Mouse (Mus musculus) embryonic facial prominence, embryonic 14.5 days (tissue): ENCODE results near the gene Ppp1r26. TPM values are rescaled to one million over a fixed set of nuclear protein-coding genes. Genes with fewer than 3 reads are reported as not detected.

Experiments
- ATAC-seq: fragments of 200-750 bp; cut with Nextera tagmentation; 2 replicates; pipeline ENCODE4 v1.8.0; 2017; ENCODE audit warnings: low read depth, moderate number of reproducible peaks, moderate TSS enrichment
- DNase-seq: peaks from one replicate; pipeline ENCODE4 v3.0.0-alpha.2; 2015; ENCODE audit warnings: low spot score
- H3K27ac ChIP-seq: fragments of 300-500 bp; sonication (generic); replicated peaks from 2 replicates; pipeline ENCODE4 v1.5.1; 2014; ENCODE audit warnings: low read depth, mild to moderate bottlenecking, low read length, moderate library complexity
- H3K27me3 ChIP-seq: fragments of 300-500 bp; sonication (generic); replicated peaks from 2 replicates; pipeline ENCODE4 v1.6.1; 2014; ENCODE audit warnings: low read length; ENCODE audit not compliant: control insufficient read depth, insufficient read depth
- H3K36me3 ChIP-seq: fragments of 300-500 bp; sonication (generic); 2 replicates; pipeline ENCODE4 v1.6.1; 2014; ENCODE audit warnings: low read length, mixed read lengths; ENCODE audit not compliant: control insufficient read depth, insufficient read depth
- H3K4me1 ChIP-seq: fragments of 300-500 bp; sonication (generic); 2 replicates; pipeline ENCODE4 v1.6.1; 2014; ENCODE audit warnings: antibody characterized with exemption, low read length; ENCODE audit not compliant: control insufficient read depth, insufficient read depth
- H3K4me2 ChIP-seq: fragments of 300-500 bp; sonication (generic); 2 replicates; pipeline ENCODE4 v1.6.1; 2014; ENCODE audit warnings: low read depth, mild to moderate bottlenecking, low read length, moderate library complexity, mixed read lengths
- H3K4me3 ChIP-seq: fragments of 300-500 bp; sonication (generic); 2 replicates; pipeline ENCODE4 v1.5.1; 2014; ENCODE audit warnings: low read depth, mild to moderate bottlenecking, low read length
- H3K9ac ChIP-seq: fragments of 300-500 bp; sonication (generic); 2 replicates; pipeline ENCODE4 v1.6.1; 2014; ENCODE audit warnings: low read depth, mild to moderate bottlenecking, low read length, moderate library complexity, mixed read lengths
- H3K9me3 ChIP-seq: fragments of 300-500 bp; sonication (generic); 2 replicates; pipeline ENCODE4 v1.6.1; 2016; ENCODE audit warnings: low read length; ENCODE audit not compliant: control insufficient read depth
- WGBS: fragments of 180-500 bp; shearing (Covaris S2); extraction: QIAGEN DNeasy Blood & Tissue Kit; methylation state at CpG from one replicate; pipeline ENCODE4 v1.1.7; 2014; 5-methylcytosine and 5-hydroxymethylcytosine counted together
- polyA plus RNA-seq: library from polyadenylated mRNA; unstranded; fragments of >200 nt; fragmentation: Nextera tagmentation; extraction: Ambion mirVana; gene quantifications from 2 replicates; pipeline ENCODE4 v1.2.1, GENCODE M21; 2014

Gene Ppp1r26
- polyA plus RNA-seq, 1 experiment from 2014 or later: 3.8 TPM

DNA sequence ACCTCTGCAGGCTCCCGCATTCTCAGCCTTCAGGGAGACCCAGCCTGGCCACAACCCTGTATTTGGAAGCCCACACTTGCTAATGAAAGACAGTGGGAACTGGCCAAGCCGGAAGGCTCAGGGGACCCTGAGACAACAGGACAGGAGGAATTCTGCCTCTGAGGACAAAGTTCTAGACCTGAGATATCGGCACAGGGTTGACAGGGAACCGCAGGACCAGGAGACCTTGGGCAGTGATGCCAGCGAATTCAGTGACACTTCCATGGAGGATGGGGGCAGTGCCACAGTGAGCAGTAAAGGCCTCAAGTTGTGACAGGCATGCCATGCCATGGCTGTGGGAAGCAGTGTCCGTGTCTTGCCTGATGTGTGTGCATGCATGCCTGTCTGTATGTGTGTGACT, 6.9 kb downstream of the Ppp1r26 start:
- ATAC-seq: no peak
- Histone ChIP-seq H3K4me1 (no peaks in the 10 kb centered on the region), H3K4me2 (no peak overlapping the region), H3K9me3 (no peaks in the 10 kb centered on the region), H3K27ac (no peak overlapping the region), H3K9ac (no peak overlapping the region), H3K4me3 (no peak overlapping the region), H3K36me3 (peaks cover 12% of the 10 kb centered on the region; the same call in 1 of the 2 replicates), H3K27me3 (no peaks in the 10 kb centered on the region)
- WGBS: 87% methylated on average over 6 of the region's 6 CpGs
- DNase-seq: no peak

DNA sequence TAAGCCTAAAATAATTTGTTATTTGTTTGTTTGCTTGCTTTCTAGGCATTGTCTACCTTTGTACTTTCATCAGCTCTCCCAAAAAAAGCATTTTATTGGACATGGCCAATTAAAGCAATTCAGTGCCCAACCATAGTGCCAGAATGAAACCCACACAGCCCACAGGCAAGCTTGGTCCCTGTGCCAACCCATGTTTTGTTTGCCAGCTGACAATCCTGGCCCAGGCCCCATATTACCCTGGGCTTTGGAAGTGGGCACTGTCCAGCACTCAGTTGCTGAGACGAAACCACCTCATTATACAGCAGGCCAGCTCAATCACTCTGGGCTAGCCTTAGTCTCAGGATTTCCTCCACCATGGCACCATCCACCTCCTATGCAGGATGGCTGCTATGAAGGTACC, 10.0 kb downstream of the Ppp1r26 start:
- Histone ChIP-seq H3K36me3 (peaks cover 8% of the 10 kb centered on the region; the same call in 1 of the 2 replicates), H3K27ac (no peak overlapping the region), H3K4me2 (no peak overlapping the region), H3K27me3 (no peaks in the 10 kb centered on the region), H3K4me1 (no peaks in the 10 kb centered on the region), H3K9ac (no peak overlapping the region), H3K9me3 (no peaks in the 10 kb centered on the region), H3K4me3 (no peak overlapping the region)
- WGBS: 65% methylated on average over 1 of the region's 1 CpGs
- DNase-seq: no peak
- ATAC-seq: no peak

DNA sequence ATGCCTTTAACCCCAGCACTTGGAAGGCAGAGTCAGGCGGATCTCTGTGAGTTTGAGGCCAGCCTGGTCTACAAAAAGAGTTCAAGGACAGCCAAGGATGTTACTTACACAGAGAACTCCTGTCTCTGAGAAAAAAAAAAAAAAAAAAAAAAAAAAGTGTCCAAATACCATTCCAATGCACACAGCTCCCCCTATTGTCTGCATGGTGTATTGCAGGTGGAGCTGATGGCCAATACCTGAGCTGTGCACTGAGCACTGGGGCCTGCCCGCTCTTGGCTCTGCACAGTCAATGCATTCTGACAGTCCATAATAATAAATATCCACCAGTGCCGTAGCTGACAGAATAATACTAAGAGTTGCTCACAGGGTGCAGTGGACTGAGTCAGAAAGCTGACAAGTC, 17.3 kb downstream of the Ppp1r26 start:
- Histone ChIP-seq H3K4me2 (no peak overlapping the region), H3K9me3 (no peaks in the 10 kb centered on the region), H3K27ac (no peak overlapping the region), H3K36me3 (no peaks in the 10 kb centered on the region), H3K9ac (no peak overlapping the region), H3K27me3 (no peaks in the 10 kb centered on the region), H3K4me1 (peaks cover 6% of the 10 kb centered on the region), H3K4me3 (no peak overlapping the region)
- WGBS: 36% methylated on average over 3 of the region's 3 CpGs
- ATAC-seq (no peak), DNase-seq (no peak)

DNA sequence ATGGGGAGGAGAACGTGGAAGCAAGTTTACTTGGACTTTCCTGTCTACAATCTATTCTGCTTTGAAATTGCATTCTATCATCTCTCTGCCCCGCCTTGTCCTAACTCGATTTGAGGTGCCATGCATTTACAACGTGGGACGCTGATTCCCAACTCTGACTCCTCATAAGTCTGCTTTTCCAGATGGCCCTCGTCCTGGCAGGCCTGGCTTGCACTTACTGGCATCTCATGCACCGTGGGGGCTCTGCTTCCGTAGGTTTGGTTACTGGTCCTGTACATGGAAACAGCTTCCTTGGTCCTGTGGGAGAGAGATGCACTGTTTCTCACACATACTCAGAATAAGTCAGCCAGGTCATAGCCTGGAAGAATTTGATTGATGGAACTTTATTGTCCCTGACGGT, 18.3 kb downstream of the Ppp1r26 start:
- Histone ChIP-seq H3K9ac (no peak overlapping the region), H3K9me3 (no peaks in the 10 kb centered on the region), H3K4me2 (no peak overlapping the region), H3K36me3 (peaks cover 10% of the 10 kb centered on the region), H3K27me3 (no peaks in the 10 kb centered on the region), H3K4me1 (peaks cover 7% of the 10 kb centered on the region), H3K27ac (no peak overlapping the region), H3K4me3 (no peak overlapping the region)
- DNase-seq (no peak), ATAC-seq (no peak)
- 81% methylated on average over 9 of the region's 9 CpGs for WGBS

DNA sequence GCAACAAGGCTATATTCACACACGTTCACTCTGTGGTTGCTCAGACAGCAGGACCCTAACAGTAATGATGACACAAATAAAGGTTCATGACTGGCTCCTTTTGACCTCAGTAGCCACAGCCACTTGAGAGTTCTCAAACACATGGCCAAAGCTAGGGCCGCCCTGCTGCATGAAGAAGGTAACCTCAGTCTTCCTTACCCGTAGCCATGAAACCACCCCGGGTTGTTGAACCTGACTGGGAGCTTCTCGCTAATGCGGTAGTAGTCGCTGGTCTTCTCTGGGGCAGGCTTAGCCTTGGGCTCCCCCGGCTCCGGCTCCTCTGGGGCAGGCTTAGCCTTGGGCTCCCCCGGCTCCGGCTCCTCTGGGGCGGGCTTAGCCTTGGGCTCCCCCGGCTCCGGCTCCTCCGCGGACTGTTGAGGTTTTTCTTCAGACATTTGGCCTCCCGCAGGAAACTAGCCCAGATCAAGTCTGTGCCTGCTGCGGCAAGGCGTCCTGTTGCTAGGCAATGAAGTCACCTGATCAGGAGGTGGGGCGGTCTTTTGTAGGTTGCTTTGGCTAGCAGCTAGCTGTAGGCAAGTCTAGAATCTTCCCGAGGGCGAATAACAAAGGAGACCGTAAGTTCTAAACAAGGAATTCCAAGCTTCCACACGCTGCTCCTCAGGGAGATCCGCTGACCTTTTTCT, 19.4 kb downstream of the Ppp1r26 start, which contains the start of gene 1700007K13Rik:
TSS of gene 1700007K13Rik (minus strand) at position 497 of the 683 bp plus-strand sequence.
- ATAC-seq: peak; percentile 81
- 3% methylated on average over 25 of the region's 25 CpGs for WGBS
- peak within 1 kb of the TSS; percentile 49 for H3K9ac ChIP-seq

DNA sequence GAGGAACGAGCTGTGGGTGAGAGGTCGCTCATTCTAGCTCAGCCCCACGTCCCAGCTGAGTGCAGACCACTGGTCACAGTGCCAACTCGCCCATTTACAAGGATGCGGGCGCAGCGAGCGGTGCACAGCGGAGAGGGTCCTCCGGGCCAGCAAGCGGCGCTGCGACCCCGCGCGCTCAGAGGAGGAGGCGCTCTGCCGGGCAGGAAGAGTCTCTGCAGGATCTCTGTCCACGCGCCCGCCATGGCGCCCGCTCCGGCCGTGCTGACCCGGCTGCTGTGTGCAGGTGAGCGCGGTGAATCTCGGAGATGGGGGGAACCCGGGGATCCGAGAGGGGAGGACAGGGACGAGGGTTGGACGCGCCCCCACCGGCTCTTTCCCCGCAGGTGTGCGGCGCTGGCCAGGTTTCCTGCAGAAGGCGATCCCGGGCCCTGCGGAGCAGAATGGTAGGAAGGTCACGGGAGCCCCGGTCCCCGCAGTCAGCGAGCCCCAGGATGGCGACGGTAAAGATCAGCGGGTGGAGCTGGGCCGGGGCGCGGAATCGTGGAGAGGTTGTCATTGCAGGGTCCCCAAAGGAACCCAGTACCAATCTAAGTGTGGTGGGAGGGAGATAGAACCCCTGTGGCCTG, 21.4 kb downstream of the Ppp1r26 start, which contains the start of gene Mrps2:
TSS of gene Mrps2 (plus strand) at position 207 of the 626 bp plus-strand sequence.
- peaks cover 7% of the 10 kb centered on the region for H3K4me1 ChIP-seq
- H3K27ac ChIP-seq: no peak within 1 kb of the TSS
- peak; percentile 90 for DNase-seq
- H3K4me3 ChIP-seq: peak within 1 kb of the TSS; percentile 66
- no peaks in the 10 kb centered on the region for H3K27me3 ChIP-seq
- WGBS: 0% methylated on average over 41 of the region's 52 CpGs
- peak within 1 kb of the TSS; percentile 87 for H3K4me2 ChIP-seq
- no peaks in the 10 kb centered on the region; the same call in 1 of the 2 replicates for H3K9me3 ChIP-seq
- peak; percentile 94 for ATAC-seq
- H3K36me3 ChIP-seq: peaks cover 36% of the 10 kb centered on the region
- peak within 1 kb of the TSS; percentile 81 for H3K9ac ChIP-seq

More for the DNA sequence above, 19.4 kb downstream of the Ppp1r26 start, which contains the start of gene 1700007K13Rik:
- H3K36me3 ChIP-seq: peaks cover 20% of the 10 kb centered on the region
- peak; percentile 92 for DNase-seq
- no peaks in the 10 kb centered on the region for H3K9me3 ChIP-seq
- no peaks in the 10 kb centered on the region for H3K27me3 ChIP-seq
- peaks cover 7% of the 10 kb centered on the region for H3K4me1 ChIP-seq
- H3K4me3 ChIP-seq: peak within 1 kb of the TSS; percentile 27
- H3K4me2 ChIP-seq: peak within 1 kb of the TSS; percentile 56
- H3K27ac ChIP-seq: no peak within 1 kb of the TSS

DNA sequence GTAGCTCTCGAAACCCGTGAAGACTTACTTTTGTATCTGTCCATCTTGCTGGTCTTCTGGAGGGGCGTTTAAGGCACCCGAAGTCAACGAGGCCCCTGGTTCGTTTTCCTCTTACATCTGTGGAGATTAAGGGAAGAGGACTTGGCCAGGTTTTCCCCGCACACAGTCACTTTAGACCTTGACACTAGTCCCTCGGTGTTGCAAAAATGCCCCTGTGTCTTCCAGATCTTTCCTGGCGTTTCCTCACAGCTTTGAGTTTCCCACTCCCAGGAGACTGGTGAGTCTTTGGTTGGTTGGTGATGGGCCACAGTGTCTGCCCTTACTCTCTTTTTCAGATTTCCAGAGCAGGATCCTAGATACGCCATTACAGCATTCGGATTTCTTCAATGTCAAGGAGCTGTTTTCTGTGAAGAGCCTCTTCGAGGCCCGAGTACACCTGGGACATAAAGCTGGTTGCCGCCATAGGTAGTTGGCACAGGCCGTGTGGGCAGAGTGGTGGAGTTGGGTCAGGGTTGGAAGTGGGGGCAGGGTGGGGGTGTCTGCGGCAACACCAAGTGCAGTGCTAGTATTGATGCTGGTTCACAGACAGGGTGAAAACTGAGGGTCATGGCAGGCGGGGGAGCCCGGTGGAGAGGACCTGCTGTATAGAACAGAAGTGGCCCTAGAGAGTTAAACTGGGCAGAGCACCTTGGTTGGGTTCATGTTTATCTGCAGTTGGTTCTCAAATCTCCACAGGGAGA, 22.1 kb downstream of the Ppp1r26 start:
- DNase-seq (no peak), ATAC-seq (no peak)
- H3K27me3 ChIP-seq: no peaks in the 10 kb centered on the region
- 55% methylated on average over 18 of the region's 18 CpGs for WGBS
- peaks cover 7% of the 10 kb centered on the region for H3K4me1 ChIP-seq
- H3K9ac ChIP-seq: peak overlapping the region; percentile 81
- H3K36me3 ChIP-seq: peaks cover 38% of the 10 kb centered on the region
- no peak overlapping the region for H3K27ac ChIP-seq
- H3K4me3 ChIP-seq: peak overlapping the region; percentile 66
- H3K4me2 ChIP-seq: peak overlapping the region; percentile 87
- H3K9me3 ChIP-seq: no peaks in the 10 kb centered on the region; the same call in 1 of the 2 replicates

DNA sequence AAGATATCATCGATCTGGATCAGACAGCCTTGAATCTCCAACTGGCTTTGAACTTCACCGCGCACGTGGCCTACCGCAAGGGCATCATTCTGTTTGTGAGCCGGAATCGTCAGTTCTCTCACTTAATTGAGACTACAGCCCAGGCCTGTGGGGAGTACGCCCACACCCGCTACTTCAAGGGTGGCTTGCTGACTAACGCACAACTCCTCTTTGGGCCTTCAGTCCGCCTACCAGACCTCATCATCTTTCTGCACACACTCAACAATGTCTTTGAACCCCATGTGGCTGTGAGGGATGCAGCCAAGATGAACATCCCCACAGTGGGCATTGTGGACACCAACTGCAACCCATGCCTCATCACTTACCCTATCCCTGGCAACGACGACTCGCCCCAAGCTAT, 22.9 kb downstream of the Ppp1r26 start:
- H3K4me2 ChIP-seq: no peak overlapping the region
- 96% methylated on average over 14 of the region's 14 CpGs for WGBS
- H3K9ac ChIP-seq: no peak overlapping the region
- no peak overlapping the region for H3K27ac ChIP-seq
- peaks cover 7% of the 10 kb centered on the region for H3K4me1 ChIP-seq
- no peak for ATAC-seq
- H3K36me3 ChIP-seq: peaks cover 38% of the 10 kb centered on the region
- no peaks in the 10 kb centered on the region; the same call in 1 of the 2 replicates for H3K9me3 ChIP-seq
- no peak for DNase-seq
- no peak overlapping the region for H3K4me3 ChIP-seq
- no peaks in the 10 kb centered on the region for H3K27me3 ChIP-seq
